Mouse (Mus musculus) bone marrow macrophage, adult 2 months (primary cell): ENCODE data around the gene Rab21. TPM values are rescaled to one million over a fixed set of nuclear protein-coding genes. Genes with fewer than 3 reads are reported as not detected.
A peak's percentile ranks its signal among the peaks of the same experiment; 100 is the strongest.

Source experiments
- H3K27ac ChIP-seq: 2 replicates; pipeline ENCODE4 v1.5.1; 2012; ENCODE audit warnings: low read depth, low read length; ENCODE audit not compliant: insufficient read depth
- H3K4me1 ChIP-seq: 2 replicates; pipeline ENCODE4 v1.6.1; 2012; ENCODE audit warnings: low read length; ENCODE audit not compliant: control insufficient read depth, insufficient read depth
- H3K4me3 ChIP-seq: 2 replicates; pipeline ENCODE4 v1.5.1; 2012; ENCODE audit warnings: mild to moderate bottlenecking, low read length, moderate library complexity; ENCODE audit not compliant: insufficient read depth
- CTCF ChIP-seq: IDR thresholded peaks from 2 replicates; pipeline ENCODE4 v1.5.1; 2012; ENCODE audit warnings: low read depth, mild to moderate bottlenecking, low read length, moderate library complexity
- POLR2A ChIP-seq: IDR thresholded peaks from 2 replicates; pipeline ENCODE4 v1.6.1; 2012; ENCODE audit warnings: mild to moderate bottlenecking, low read depth, low read length, borderline replicate concordance
- polyA plus RNA-seq: library from polyadenylated mRNA; stranded (reverse); fragments of >200 nt; gene quantifications from 2 replicates; pipeline ENCODE4 v1.2.4, GENCODE M21; 2012; ENCODE audit not compliant: missing spikeins, insufficient read depth, insufficient read length

Gene Rab21
- polyA plus RNA-seq, 1 experiment: 59.1 TPM

- Histone ChIP-seq H3K4me1 (peaks cover 44% of the 10 kb centered on the region), H3K4me3 (no peak overlapping the region), H3K27ac (0 out of 2 replicates have a peak overlapping the region, but pooled peaks have one; percentile 8)
- TF ChIP-seq CTCF (no peak), POLR2A (no peak)
These were observed 3.2 kb downstream of the Rab21 start for GRCm38 (mm10) chr10:115312194-115312593.

GRCm38 (mm10) chr10:115311263-115311965, 4.0 kb downstream of the Rab21 start:
- Histone ChIP-seq H3K4me3 (no peak overlapping the region), H3K27ac (no peak overlapping the region), H3K4me1 (peaks cover 40% of the 10 kb centered on the region)
- no peak for TF ChIP-seq POLR2A

GRCm38 (mm10) chr10:115309191-115309590, 6.2 kb downstream of the Rab21 start:
- TF ChIP-seq POLR2A: no peak
- TF ChIP-seq CTCF: no peak
- peaks cover 38% of the 10 kb centered on the region for H3K4me1 ChIP-seq

GRCm38 (mm10) chr10:115307331-115307875, 8.0 kb downstream of the Rab21 start:
- Histone ChIP-seq H3K4me3 (no peak overlapping the region), H3K27ac (no peak overlapping the region), H3K4me1 (peaks cover 25% of the 10 kb centered on the region)
- TF ChIP-seq POLR2A (no peak), CTCF (no peak)

More at GRCm38 (mm10) chr10:115309191-115309590, 6.2 kb downstream of the Rab21 start:
- Histone ChIP-seq H3K27ac (no peak overlapping the region), H3K4me3 (no peak overlapping the region)

GRCm38 (mm10) chr10:115298683-115299082, 16.7 kb downstream of the Rab21 start:
- Histone ChIP-seq H3K4me1 (no peaks in the 10 kb centered on the region), H3K27ac (no peak overlapping the region), H3K4me3 (no peak overlapping the region)
- no peak for TF ChIP-seq CTCF
- no peak for TF ChIP-seq POLR2A

- no peaks in the 10 kb centered on the region for H3K4me1 ChIP-seq
- TF ChIP-seq POLR2A (no peak), CTCF (no peak)
These were observed 17.8 kb downstream of the Rab21 start for GRCm38 (mm10) chr10:115297582-115297981.

GRCm38 (mm10) chr10:115296401-115296935, 18.9 kb downstream of the Rab21 start:
- H3K27ac ChIP-seq: no peak overlapping the region
- H3K4me3 ChIP-seq: no peak overlapping the region
- TF ChIP-seq CTCF (no peak), POLR2A (no peak)
- H3K4me1 ChIP-seq: no peaks in the 10 kb centered on the region

More at GRCm38 (mm10) chr10:115297582-115297981, 17.8 kb downstream of the Rab21 start:
- no peak overlapping the region for H3K27ac ChIP-seq
- H3K4me3 ChIP-seq: no peak overlapping the region

GRCm38 (mm10) chr10:115295162-115295561, 20.2 kb downstream of the Rab21 start:
- H3K4me3 ChIP-seq: no peak overlapping the region
- H3K4me1 ChIP-seq: no peaks in the 10 kb centered on the region
- TF ChIP-seq POLR2A (no peak), CTCF (no peak)
- no peak overlapping the region for H3K27ac ChIP-seq

- Histone ChIP-seq H3K4me1 (no peaks in the 10 kb centered on the region), H3K27ac (no peak overlapping the region), H3K4me3 (no peak overlapping the region)
- TF ChIP-seq POLR2A: no peak
- no peak for TF ChIP-seq CTCF
These were observed 20.7 kb downstream of the Rab21 start for GRCm38 (mm10) chr10:115294715-115295114.

- no peaks in the 10 kb centered on the region for H3K4me1 ChIP-seq
- TF ChIP-seq POLR2A: no peak
- no peak for TF ChIP-seq CTCF
- no peak overlapping the region for H3K27ac ChIP-seq
- H3K4me3 ChIP-seq: no peak overlapping the region
These were observed 21.4 kb downstream of the Rab21 start for GRCm38 (mm10) chr10:115293946-115294345.
